Mouse (Mus musculus): ENCODE data around the gene Pole3. TPM values are rescaled to one million over a fixed set of nuclear protein-coding genes. Genes with fewer than 3 reads are reported as not detected.
A peak's percentile ranks its signal among the peaks of the same experiment; 100 is the strongest.

The Pole3 gene
- 10 to 100 TPM; 27.5 to 27.7 TPM for polyA plus RNA-seq (2017; shearing (Covaris generic))

DNA sequence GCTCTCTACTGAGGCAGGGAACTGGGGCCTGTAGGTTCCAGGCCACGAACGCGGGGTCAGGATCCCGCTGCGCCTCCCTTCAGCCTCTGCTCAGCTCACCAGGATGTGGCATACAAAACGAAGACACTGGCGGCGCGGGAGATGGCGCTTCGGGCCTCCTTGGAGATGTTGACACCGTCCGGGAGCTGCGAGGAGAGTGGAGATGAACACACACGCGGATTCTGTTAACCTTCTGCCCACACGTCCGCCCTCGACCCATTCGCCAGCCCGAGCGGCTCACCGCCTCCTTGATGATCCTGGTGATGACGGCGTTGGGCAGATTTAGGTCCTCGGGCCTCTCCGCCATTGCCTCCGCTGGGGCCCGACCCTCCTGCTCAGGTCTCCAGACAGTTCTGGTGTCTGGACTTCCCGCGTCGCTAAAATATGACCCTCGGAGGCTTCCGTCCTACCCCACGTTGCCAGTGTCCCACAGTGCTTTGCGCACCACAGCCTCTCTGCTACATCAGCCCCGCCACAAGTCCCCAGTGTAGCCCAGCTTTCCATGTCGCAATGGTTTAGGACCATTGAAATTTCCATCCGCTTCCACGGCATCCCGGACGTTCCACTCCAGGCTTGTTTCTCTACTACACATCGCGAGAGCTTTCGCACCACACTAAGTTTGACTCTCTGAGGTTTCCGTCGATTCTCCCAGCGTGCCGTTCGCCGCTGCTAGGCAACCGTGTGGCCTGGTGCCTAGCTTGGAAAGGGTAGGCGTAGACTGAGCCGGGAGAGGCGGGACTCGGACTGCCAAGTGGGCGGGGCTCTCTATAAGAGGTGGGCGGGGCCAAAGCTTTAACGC lies at the start of gene Pole3, which contains the start of gene 4933430I17Rik:
Pole3 (minus strand) TSS at position 418 of the 838 bp plus-strand sequence.
4933430I17Rik (plus strand) TSS at position 719 of the 838 bp plus-strand sequence.
- ATAC-seq, result peak; percentile 95

DNA sequence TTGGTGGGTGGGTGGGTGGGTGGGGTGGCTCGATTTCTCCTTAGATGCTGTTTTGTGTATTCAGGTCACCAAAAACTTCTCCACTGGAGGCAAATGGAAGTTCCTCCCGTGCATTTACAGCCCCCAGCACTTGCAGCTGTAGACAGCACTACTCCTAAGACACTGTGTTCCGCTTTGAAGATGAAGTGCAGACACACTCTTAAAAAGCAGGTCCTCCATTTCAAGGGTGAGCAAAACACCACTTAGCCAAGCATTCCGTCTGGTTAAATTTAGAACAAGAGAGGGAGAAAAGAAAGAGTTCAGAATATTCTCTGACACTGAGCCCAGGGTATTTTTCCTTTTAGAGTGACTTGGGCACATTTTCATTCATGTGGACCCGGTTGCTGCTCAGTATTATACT lies 45.2 kb upstream of the Pole3 start:
- ATAC-seq, result no peak

DNA sequence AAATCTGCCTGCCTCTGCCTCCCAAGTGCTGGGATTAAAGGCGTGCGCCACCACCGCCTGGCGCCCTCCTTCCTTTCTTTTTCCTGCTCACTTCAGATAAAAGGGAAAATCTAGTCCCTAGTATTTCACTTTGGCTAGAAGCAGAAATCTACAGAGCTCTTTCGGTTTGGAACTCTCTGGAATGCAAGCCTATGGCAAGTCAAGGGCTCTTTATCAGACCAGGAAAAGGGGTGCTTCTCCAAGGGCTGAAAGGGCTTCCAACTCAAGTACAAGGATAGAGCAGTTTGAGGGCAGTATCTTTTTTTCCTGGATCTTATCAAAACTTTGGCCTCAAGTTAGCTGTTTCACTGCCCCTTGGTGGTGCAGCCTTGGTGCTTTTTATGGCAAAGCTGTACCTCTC lies 44.7 kb upstream of the Pole3 start:
- ATAC-seq, result no peak

DNA sequence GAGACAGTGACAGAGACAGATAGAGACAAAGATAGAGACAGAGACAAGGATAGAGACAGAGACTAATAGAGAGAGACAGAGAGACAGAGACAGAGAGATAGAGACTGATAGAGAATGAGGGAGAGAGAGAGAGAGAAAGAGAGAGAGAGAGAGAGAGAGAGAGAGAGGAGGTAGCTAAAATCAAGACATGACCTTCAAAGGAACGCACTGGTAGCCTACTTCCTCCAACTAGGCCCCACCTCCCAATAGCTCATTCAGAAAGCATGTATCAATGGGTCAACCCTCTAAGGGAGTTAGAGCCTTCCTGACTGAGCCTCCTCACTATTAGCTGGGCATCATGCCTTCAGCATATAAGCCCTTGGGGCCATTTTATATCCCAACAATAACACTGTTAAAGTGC lies 43.5 kb upstream of the Pole3 start:
- ATAC-seq, result peak; percentile 85

DNA sequence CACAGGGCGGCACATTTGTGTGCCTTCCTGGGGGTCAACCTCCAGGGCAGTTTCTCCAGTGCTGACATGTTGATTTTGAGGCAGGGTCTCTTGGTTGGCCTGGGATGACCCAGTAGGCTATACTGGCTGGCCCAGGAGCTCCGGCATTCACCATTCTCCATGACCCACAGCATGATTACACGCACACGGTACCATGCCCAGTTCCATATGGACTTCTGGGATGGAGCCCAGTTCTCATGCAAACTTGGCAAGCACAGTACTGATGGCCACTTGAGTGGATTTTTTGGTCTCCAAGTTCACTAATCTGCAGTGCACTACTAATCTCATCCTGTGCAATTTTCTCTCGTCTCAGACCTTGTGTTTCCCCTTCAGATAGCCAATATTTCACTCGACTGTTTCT lies 42.8 kb upstream of the Pole3 start:
- peak; percentile 36 for ATAC-seq

DNA sequence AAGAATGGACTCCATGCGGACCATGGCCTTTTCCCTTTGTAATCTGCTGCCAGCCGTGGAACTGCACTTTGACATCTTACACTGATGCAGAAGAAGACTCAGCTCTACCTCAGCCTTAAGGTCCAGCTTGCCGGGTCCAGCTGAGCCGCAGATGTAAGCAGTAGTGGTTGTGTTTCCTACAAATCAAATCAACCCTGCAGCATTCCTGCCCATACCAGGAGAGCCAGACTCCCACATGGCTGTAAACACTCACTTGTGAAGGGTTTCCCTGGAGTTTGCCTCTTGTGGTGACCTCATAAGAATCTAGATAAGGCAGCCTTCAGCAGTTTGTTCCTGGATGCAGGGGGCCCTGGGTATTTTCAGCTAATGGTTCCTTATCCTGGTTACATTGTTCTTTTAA lies 41.7 kb upstream of the Pole3 start:
- ATAC-seq, result no peak

DNA sequence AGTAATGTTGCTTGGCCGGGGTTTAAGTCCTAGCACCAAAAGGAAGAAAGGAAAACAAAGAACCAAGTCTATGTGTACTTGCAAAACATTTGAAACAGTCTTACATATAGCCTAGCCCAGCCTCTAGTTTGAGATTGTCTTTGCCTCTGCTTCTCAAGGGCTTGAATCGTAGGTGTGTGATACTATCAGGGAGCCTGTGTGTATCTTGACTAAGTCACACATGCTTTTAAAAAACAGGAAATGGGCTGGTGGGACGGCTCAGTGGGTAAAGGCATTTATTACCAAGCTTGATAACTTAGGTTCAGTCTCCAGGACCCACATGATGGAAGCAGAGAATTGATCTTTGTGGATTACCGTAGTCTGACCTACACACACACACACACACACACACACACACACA lies 37.1 kb upstream of the Pole3 start:
- ATAC-seq, result peak; percentile 77

DNA sequence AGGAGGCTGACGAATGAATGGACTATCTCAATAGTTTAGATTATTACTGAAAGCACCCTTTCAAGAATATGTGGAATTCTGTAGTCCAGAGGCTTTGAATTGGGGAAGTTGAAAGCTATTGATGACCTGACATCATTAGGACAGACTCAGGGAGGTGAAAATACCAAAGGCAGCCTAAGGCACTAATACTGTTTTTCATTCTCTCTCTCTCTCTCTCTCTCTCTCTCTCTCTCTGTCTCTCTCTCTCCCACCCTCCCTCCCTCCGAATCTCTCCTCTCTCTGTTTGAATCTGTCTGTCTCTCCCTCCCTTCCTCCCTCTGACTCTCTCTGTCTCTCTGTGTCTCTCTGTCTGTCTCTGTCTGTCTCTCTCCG lies 36.7 kb upstream of the Pole3 start:
- no peak for ATAC-seq

DNA sequence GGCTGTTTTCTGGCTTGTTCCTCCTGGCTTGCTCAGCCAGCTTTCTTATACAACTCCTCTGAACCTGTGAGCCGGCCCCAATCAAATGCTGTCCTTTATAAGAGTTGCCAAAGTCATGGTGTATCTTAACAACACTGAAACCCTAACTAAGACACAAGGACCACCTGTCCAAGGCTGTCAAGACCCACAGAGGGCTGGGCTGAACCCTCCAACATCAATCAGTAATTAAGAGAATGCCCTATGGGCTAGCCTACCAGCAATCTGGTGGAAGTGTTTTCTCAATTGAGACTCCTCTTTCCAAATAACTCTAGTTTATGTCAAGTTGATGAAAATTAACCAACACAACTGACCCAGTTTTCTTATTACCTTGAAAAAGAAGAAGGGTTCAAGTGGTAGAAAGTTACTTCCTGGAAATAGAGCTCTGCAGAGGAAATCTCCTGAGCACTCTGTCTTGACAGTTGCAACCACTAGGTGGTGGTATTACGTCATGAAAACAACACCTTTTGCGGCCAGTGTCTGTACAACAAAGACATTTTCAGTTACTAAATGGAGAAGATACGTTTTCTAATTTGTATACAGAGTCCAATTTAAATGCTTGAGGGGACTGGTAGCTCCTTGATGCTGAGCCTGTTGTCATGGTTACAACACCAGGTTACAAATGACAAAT lies 36.2 kb upstream of the Pole3 start:
- ATAC-seq, result peak; percentile 81

DNA sequence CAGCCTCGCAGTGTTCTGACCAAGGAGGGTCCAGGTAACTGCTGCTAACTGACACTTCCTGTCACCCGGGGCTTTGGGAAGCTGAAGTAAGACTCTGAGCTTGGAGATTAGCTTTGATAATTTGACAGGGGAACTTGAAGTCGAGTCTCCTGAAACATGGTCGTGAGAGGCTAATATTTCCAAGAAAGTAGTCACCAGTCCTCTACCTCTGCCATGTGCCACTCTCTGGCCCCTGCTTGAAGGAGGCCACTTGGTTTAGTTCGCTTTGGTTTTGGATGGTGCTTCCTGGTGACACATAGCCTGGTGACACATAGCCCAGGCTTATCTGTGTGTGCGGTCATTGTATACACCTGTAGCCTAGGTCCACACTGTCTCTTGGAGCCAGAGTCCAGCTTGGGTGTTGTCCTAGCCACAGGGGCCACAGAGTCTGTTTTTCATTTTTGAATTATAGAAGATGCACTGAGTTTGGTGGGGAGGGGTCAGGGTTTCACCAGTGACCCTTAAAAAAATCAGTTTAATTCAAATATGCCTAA lies 35.0 kb upstream of the Pole3 start, which contains the start of gene Rgs3:
Rgs3 (plus strand) TSS at position 51 of the 533 bp plus-strand sequence.
- no peak for ATAC-seq

DNA sequence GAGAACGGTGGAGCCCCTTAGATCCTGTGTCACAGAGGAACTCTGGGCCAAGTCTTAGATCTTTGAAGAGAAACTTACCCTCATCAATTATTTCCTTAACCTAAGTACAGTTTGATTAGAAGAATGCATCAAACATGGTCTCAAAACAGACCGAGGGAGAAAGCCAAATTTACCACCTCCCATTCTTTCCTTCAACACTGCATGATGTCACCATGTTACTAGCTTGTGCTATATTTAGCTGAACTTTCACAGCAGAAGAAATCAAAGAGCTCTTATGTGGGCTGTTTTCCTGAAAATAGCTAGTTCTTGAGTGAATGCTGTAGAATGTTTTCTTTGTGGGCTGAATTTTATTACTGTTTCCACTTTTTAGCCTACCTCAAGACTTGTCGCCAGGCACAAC lies 32.6 kb upstream of the Pole3 start:
- peak; percentile 18 for ATAC-seq

DNA sequence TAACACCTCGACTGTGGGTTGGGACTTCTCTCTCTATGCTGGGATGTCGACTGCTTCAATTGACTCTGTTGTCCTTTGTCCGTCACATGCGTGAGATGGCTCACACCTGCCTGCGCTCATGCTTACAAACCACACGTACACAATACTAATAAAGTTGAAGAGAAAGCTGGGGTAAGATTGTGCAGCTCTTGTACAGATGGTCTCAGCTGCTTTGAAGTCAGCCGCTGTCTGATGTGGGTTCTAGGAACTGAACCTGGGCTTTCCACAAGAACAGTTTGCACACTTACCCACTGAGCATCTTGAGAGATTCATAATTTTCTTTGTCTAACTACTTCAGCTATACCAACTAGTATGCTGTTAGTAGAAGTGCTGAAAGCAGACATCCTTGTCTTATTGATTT lies 27.1 kb upstream of the Pole3 start:
- peak; percentile 76 for ATAC-seq

DNA sequence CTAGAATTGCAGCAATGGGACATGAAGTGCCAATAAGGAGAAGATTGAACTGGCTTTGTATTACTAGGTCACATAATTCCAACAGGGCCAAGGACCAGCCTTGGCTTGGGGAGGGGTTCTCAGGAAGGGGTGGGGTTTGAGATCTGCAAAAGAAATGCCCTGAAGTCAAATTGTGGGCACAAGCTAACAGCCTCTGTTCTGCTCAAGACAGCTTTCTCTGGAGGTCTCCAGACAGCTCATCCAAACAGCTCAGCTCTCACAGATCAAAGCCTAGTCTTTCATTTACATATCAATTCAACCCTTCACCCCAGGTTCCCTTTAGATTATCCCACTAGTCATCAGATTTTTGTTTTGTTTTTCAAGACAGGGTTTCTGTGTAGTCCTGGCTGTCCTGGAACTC lies 19.9 kb upstream of the Pole3 start:
- no peak for ATAC-seq

DNA sequence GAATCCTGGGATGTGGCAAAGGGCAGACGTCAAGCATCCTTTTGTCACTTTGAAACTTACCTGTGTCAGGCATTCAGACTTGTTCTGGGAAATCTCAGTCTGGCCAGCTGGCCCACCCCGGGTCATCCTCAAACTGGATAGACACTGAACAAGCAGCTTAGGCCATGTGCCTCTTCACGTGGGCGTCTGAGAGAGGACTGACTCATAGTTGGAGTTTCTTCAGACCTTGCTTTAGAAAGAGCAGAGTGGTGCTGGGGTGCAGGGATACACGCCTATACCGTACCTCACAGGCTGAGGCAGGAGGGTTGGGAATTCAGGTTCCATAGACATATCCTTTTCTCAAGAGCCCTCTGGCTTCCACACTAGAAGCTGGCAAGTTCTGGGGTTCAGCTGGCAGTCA lies 18.9 kb upstream of the Pole3 start:
- ATAC-seq, result no peak

DNA sequence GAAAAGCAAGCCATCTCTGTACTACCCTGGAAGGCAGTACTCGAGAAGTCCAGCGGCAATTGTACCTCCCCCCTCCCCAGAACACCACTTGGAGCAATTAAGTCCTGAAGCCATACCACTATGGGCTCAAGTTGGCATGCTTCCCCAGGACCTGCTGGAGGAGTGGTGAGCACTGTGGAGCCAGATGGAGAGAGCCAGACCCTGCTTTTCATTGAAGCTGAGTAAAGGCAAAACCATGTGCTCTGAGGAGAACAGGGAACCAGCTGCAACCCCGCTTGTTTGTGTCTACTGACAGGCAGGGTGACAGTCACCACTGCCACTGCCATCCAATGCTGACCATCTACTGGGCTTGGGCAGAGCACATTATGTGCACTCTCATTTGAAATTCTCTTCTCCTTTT lies 16.9 kb upstream of the Pole3 start:
- no peak for ATAC-seq

DNA sequence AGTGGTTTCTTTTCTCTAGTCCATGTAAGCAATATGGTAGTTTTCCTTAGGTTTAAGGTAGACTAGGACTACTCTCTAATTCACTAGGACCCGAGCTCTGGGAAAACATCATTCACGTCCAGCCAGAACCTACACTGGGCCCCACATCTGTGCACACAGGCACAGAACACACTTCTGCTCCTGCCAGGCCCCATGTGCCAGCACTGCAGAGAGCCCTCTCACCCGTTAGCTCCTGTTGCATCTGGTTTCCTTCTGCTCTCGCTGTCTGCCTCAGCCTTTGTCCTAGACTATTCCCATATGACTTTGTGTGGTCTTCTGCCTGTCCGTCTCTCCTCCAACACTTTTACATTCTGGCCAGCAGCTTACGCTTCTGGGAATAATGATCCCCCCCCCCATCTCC lies 8.9 kb upstream of the Pole3 start:
- no peak for ATAC-seq

DNA sequence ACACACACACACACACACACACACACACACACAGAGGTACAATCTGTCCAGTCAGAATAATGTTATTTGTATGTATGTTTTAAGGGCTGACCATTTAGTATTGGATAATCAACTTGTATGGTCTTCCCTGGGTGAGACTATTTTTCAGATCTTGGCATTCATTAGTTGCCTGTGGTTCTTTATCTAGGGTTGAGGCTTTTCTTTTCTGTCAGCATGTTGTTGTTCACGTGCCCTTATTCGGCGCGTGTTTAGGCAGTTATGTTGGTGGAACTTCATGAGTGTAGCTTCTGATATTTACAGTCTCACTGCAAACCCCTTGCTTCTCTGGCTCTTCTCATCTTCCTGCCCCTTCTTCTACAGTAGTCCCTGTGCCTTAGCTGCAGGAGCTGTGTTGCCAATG lies 2.8 kb upstream of the Pole3 start:
- no peak for ATAC-seq

DNA sequence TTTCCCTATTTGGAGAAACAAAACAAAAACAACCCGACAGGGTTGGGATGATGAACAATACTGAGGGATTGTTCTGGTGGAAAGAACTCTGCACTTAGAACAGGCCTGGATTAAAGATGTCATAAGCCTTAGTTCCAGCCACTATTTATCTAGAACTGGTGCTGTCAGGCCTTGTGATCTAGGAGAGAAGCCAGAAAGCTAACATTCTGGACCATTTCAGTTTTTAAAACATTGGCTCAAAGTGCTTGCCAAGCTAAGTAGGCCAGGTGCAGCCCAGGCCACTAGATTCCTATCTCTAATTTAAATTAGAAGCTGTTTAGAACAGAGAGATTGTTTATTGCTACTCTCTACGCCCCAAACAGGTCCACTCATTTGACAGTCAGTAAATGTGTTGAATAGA lies 1.4 kb upstream of the Pole3 start:
- no peak for ATAC-seq

DNA sequence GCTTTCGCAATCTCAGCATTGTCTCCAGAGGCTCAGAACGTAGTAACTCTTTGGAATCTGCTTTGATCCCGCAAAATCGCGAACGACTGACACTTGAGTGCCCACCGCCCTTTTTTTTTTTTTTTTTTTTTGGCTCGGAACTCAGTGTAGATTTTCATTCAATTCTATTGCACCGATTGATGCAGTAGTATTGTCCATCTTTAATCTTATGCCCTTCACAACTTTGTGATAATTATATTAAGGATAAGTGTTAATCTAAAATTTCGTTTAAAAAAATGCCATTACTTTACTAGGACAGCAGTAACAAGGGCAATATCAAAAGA lies 582 bp upstream of the Pole3 start:
- no peak for ATAC-seq

DNA sequence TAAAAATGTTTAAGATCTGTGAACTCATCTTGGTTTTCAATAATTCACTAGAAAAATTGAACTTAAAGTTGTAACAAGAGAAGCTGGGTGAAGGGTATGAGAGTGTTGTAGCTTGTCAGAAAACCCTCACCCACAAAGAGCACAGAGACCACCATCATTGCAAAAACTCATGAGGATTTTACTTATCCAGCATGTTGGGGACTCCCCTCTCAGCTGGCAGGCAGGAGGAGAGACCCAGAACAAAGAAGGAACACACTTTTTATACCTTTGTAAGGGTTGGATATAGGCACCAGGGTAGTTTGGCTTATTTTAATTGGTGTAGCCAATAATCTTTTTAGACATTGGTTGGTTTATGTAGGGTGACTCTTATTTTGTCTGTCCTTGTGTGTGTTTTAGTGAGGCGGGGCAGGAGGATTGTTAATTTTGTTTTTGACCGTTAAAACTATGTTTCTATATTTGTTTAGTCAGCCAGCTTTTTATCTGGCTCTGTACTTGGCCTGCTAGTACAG lies 3.9 kb downstream of the Pole3 start:
- no peak for ATAC-seq

DNA sequence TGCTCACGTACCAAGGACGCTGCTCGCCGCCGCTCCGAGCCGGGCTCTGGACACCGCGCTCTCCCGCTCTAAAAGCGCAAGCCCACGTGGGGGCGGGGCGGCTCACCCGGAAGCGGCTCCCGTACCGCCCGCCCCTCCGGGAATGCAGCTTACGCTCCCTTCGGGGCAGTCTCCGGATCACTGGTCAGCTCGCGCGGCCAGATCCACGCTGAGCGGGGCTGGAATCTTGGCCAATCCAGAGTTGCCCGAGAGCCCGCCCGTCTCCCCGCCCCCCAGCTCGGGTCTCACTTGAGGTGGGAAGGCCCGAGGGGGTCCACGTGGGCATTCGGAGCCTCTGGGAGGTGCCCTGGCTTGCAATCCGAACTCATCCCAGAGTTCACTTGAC lies 5.0 kb downstream of the Pole3 start, which contains the start of gene Alad:
Alad (minus strand) TSS at position 70 of the 385 bp plus-strand sequence.
- ATAC-seq, result peak; percentile 77

DNA sequence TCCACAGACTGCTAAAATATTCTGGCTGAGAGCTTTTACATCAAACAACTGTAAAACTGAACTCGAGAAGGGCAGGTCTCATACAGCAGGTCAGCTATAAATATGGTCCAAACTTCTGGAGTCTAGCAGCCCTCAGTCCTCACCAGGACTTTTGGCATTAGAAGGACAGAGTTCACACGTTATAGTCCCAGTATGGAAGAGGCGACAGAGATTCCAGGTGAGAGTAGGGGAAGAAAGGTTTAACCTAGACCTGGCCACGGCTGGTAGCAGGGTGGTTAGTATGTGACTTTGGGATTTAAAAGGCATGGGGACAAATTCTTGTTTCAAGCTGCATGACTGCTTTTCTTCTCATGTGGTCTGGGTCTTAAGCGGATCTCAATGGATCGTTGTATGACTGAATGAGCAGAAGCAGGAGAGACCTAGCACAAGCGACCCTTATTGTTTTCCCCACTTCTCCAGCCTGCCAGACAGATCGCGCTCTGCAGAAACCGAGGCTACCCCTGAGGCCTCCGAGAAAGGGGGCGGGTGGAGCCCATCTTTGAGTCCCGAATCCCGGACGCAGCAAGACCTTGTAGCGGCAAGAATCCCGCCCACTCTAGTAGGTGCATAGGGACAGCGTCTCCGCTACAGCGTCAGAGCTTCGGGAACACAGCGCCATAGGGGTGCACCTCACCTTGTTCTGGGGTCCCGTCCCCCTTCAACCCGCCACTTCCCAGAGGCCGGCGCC lies 5.6 kb downstream of the Pole3 start:
- peak; percentile 64 for ATAC-seq

All from CD4-positive, CD25-positive, alpha-beta regulatory T cell, adult 4 months (primary cell).